Mouse (Mus musculus): Measurements from ENCODE around the gene Iqschfp. TPM values are rescaled to one million over a fixed set of nuclear protein-coding genes. Genes with fewer than 3 reads are reported as not detected.

Iqschfp gene
- total RNA-seq, 2 experiments from 2014 or later, result 15.2 to 17.4 TPM

DNA sequence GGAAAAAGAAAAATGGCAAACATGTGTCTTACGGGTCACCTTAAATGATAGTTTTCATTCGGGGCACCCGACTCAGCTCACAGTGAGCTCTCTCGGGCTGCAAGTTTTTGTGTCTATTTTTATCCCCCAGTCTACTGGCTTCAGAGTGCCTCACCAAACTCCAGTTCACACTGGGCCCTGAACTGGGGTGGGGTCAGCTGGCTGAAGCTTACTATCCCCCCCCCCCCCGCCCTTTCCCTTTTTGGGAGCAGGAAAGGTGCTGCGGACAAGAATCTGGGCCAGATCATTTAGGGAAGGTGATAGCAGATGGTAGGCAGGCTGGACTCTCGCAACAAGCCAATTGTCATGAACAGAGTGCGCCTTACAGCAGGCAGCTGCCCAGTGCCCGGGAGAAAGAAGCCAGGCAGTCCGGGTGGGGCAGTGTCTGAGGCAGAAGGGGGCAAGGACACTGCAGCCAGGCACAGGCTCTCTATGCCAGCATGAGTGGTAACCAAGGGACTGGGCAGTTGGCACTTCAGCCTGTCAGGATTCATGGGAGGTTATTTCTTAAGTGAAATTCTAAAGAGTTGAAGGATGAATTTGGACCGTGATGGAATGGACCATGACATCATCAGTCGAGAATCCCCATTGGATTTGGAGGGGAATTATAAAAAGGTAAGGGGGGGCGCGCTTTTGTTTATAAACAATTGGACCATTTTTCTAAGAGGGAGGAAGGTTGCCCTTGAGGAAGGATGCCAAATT lies 691.9 kb downstream of the Iqschfp start:
- peak; percentile 72 for DNase-seq
- intact Hi-C loops (cut with DNase I), result no loop called here

DNA sequence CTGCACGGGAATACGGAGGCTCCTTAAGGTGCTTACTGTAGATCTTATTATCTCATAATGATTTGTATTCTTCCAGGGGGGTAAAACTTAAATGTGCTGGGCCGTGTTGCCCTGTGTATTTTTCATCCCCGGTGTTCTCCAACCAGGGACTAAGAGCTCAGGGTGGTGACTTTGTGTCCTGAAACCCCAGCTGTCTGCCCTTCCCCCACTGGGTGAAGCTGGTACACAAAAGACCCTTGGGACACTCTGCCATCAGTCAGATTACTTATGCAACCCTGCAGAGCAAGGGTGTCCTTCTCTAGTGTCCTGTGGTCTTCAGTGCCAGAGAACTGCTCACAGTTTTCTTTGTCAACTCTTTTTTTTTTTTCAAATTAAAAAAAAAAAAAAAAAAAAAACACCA lies 693.2 kb downstream of the Iqschfp start:
- intact Hi-C loops (cut with DNase I), result no loop called here
- no peak for DNase-seq

DNA sequence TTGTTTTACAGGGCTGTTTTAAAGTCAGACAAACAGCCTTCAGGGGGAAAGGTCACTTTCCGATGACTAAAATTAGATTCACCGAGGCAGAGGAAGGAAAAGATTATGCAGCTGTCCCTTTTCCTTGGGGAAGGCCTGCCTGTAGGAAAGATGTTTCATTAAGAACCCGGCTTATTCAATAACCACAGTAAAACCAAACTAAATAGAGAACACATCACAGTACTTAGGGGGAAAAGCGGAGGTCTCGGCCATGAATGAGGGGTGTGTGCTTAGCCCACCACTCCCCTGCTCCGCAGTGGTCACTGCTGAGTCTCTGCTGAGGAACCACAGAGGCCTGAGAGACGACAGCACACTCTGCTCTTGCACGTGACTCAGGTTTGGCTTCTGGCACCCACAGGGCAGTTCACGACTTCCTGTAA lies 694.6 kb downstream of the Iqschfp start:
- intact Hi-C loops (cut with DNase I), result no loop called here
- DNase-seq, result no peak

DNA sequence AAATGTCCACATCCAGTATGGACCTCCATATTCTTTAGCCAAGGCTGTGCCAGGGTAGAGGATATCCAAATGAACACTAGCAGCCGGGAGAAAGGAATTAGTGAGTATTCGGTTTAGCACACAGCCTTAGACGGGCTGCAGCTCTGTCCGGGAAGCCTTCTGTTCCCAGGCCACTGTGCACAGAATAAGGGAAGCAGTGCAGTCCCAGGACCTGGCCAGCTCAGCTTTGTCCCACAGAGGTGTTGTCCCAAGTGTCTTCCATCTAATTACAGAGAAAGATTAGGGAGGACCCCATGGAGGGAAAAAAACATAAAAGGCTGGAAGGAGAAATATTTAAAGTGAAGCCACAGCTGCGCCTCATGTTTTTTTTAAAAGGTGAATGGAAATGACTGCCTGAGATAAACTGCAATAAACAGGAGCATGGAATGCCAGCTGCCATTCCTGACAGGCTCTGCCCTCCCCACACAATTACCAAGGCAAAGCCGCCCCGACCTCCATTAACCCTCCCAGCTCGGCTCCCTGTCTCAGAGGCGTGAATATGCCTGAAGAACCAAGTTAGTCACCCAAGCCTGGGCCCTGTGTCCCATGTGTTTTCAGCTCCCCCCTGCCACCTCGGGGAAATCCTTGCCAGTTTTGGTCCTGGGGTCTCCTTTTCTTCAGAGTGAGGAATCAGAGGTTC lies 695.7 kb downstream of the Iqschfp start:
- intact Hi-C loops (cut with DNase I), result no loop called here
- no peak for DNase-seq

DNA sequence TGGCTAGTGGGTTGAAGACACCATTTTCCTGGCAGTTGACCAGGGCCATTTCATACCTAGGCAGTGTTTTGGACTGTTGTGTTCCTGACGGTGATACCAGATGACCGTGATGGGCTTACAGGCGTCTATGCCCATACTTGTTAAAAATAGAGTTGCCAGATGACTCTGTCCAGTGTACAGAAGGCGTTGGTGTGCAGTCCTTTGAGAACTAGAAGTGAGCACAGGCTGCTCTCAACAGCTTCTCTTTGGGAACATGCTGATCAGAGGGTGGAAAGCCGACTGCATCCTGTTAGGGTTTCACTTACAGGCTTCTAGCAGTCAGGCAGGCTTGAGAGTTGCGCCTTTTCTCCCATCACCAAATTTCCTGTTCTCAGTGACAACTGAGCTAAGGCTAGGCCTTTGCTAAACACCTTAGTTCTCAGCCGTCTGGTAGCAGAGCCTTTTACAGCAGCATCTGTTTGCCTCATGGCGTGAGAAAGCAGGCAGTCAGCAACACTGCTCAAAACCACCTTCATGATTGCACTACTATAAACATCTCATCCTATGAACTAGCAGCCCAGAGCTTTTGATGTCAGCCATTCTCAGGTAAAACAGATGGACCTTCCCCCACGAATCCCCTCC lies 697.3 kb downstream of the Iqschfp start:
- DNase-seq, result no peak
- intact Hi-C loops (cut with DNase I), result no loop called here

DNA sequence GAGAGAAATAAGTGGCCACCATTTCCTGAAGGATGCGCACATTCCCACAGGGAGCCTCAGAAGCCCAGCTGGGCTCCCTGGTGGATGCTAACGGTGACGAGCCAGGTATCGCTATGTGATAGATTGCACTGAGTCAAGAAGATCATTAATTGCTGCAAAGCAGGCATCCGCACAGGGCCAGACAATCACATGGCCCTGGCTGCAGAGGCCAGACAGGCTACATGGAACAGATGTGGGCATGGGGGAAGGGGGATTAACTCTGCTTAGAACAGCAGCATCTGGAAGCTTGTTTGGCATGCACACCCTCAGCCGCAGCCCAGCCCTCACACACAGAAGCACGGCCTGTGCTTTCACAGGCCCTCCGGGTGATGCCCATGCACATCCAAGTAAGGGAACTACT lies 698.4 kb downstream of the Iqschfp start:
- intact Hi-C loops (cut with DNase I), result no loop called here
- no peak for DNase-seq

DNA sequence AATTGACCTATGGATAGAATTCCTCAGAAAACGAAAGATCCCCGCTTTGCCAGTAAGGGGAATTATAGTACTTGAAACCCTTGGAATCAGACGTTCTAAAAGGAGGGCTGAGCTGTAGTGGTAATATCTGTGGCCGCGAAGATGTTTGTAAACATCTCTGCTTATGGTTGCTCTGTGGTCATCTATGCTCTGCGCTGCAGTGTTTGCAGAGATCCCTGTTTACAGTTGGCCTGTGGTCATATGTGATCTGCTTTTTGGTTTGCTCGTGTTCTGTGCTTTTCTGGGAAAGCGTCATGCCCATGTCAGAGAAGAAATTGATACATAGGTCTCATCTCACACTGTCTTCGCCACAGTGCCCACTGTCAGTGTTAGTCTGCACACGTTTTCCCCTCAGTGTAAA lies 700.5 kb downstream of the Iqschfp start:
- intact Hi-C loops (cut with DNase I), result no loop called here
- no peak for DNase-seq

DNA sequence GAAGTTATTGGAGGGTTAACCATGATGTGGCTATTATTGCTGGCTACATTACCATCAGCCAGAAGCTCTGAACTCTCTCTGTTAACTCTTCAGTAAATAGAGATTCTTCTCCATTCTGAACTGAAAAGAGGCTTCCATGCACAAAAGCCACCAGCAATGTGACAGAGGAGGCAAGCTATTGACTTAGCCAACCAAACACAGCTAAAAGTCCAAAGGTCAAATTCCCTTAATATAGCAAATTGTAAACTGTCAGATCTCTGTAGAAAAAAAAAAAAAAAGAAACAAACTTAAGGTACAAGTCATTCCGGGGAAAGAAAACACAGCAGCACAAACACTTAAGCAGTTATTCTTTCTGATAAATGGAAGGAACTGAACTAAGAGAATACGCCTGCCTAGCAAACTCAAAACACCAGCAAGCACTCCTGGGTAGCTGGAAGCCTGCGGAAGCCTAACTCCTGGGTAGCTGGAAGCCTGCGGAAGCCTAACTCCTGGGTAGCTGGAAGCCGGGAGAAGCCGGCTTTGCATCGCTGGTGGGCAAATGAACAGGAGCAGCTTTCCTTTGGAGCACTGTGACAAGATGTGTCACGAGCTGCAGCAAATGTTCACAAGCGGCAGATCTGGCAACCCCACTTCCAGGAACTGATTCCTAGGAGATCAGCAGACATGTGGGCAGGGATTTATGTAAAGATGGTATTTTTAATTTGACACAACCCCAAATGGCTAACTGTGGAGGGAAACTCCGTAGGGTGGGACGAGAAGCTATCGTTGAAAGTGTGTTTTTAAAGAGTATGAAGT lies 701.2 kb downstream of the Iqschfp start:
- no peak for DNase-seq
- intact Hi-C loops (cut with DNase I), result no loop called here

DNA sequence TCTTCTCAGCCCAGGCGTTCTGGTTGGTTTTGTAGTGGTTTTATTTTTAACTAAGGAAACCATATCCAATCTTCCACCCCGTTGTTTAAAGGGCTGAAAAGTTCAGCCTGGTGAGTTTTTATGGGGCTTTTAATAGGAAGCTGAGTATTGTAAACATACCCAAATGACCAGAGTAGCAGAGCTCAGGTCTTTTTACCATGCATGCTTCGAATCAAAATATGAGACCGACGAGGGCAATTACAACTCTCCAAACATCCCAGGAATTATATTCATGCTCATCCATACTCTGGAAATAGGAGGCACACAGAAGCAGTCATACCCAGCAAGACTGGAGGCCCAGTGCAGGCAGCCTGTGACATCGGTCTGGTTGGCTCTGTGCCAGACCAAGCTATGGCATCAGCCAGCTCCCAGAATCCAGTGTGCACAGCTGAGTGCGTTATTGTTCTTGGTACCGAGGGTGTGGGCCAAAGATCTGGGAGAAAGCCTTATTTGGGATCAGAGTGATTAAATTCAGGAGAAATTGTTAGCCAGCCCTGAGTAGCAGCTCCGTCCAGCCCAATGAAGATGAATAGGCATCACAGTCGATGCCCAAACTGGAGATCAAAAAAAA lies 703.4 kb downstream of the Iqschfp start:
- intact Hi-C loops (cut with DNase I), result no loop called here

DNA sequence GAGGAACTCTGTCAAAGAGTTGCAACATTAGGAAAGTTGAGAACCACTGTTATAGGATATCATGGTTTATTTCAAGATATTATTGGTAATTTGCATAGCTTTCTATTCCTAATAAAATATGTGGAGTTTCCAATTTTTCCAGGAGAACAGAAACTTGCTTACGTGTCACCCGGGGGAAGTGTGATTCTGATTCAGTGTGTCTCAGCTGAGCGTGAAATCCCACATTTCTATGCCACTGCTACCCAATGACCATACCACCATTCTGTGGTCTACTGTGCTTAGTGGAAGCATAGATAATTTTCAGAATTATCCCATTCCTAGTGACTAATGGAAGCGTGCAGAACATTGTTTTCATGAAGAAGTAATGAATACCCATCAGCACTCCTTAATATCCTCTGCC lies 704.9 kb downstream of the Iqschfp start:
- no peak for DNase-seq
- intact Hi-C loops (cut with DNase I), result no loop called here

More for the DNA sequence above, 703.4 kb downstream of the Iqschfp start:
- DNase-seq, result no peak

DNA sequence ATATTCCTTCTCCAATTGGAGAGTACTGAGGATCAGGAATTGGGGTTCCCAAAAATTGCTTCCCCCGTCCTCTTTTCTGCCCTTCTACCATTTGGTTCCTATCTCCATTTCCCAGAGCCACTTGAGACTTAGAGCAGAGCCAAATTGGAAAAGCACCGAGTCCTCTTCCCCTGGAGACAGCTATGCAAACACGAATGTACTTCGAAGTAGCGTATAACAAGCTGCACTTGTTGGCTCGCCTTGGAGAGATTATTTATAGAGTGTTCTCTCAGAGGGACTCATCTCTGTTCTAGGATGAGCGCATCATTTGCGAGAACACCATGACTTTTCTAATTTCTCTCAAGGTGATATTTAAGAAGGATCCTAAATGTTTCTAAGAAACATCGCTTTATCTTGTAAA lies 710.9 kb downstream of the Iqschfp start:
- DNase-seq, result no peak
- intact Hi-C loops (cut with DNase I), result no loop called here

DNA sequence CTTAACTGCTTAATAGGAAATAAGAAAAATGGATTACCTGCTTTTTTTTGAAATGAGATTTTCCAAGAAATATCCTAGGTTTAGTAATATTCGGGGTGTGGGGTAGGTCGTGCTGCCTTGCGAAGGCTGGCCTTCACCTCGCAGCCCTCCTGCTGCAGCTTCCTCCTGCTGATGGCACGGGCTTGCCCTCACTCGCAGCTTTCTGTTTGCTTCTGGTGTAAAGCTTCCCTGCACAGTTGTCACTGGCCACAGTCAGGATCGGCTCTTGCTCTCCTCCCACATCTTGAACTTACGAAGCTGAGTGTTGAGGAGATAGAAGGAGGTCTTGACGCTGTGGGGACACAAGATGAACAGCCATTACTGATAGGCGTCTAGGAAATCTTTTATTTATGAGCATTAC lies 712.4 kb downstream of the Iqschfp start:
- DNase-seq, result no peak
- intact Hi-C loops (cut with DNase I), result no loop called here

DNA sequence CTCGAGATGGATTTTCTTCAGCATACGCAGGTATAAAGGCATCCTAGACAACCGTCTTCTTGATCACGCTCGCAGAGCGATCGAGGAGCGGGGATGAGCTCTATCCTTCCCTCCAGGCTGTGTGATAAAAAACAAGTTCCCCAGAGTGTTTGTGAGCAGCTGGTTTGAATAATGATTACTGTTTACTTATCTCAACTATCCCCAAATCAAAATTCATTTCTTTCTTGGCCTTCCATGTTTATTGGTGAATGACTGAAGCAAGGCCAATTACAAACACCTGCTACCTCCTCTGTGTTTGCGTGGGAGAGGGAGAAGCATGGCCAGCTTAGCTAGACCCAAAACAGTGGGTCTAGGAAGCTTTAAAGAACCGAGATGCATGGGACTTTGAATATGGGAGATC lies 712.9 kb downstream of the Iqschfp start:
- intact Hi-C loops (cut with DNase I), result no loop called here
- DNase-seq, result no peak

DNA sequence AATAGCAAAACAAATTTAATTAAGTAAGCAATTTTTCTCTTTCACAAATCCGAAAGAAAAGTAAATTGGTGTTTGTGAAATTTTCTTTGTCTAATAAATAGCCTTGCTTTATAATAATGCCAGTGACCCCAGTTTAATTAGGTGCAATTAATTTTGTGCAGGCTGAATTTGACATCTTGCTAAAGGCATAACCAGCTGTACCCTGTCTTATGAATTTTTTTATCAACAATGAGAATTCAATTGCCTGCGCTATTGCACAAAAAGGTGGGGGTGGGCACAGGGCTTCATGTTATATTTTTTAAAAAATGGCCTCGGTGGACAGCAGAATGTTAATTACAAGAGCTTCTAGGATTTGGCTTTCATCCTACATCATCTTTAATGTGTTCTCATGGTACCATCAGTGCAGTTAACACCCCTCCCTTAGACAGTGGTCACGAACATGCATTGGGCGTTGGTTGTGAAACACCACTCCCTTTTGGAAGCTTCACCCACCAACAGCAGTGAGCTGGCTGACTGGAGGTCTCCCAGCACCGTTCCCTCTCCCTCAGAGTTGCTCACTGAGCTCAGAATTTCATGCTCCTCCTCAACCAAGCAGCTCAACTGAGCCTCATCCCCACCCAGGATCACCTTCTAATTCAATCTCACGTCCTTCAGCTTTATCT lies 714.0 kb downstream of the Iqschfp start:
- no peak for DNase-seq
- intact Hi-C loops (cut with DNase I), result no loop called here

DNA sequence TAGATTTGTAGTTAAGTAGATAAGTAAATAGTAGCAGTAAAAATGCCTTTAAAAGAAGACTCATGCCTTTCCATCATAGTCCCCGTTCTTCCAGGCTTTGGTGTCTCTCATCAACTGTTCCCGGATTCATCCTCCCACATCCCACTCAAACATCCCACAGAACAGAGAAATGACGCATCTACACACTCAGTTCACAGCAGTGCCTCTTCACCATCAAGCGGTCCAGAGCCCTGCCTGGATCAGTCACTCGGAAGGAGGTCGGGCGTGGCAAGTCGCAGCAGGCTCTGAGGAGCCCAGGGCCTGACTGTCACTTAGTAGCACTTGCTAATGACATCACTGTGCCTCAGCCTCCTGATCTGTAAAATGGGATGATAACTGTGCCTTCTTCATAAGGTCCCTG lies 714.7 kb downstream of the Iqschfp start:
- DNase-seq, result no peak
- intact Hi-C loops (cut with DNase I), result no loop called here

DNA sequence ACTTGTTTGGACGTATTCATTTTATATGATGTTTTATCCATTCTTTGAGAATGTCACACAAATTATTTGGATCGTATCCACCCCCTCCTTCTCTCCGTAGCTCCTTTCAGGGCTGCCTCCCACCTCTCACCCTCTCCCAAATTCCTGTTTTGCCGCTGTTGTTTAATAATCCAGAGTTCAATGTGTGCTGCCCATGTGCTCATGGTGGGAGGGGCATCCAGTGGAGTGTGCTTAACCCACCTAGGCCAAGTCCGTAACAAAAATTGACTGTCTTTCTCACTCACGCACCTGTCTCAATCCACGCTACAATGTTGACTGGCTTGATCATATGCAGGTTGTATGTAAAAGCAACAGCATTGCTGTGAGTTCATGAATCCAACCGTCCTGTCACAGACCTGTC lies 715.3 kb downstream of the Iqschfp start:
- intact Hi-C loops (cut with DNase I), result no loop called here
- DNase-seq, result no peak

DNA sequence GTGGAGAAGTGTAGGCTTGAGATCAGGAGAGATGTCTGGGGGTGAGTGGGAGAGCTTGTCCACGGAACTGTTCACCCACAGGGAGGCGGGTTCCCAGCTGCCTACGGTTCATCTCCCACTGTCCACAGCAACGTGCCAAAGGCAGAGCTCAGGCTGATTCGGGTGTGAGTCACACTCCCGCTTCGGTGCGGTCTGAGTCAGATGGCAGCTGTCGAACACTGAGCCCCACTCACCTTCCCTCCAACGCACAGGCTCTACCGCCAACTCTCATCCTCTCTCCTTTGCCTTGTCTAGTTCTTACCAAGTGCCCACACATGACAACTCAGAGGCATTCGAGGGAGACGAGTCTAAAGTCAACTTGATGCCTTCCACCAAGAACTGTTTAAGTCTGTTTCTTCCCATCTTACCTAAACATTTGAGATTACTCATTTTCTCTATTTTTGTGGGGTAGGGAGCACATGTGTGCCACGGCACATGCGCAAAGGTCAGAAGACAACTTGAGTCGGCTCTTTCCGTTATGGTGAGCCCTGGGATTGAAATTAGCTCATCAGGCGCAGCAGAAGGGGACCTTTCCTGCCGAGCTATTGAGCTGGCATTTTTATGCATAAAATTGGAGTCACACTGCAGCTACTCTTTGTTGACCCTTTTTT lies 716.9 kb downstream of the Iqschfp start:
- intact Hi-C loops (cut with DNase I), result no loop called here
- DNase-seq, result no peak

DNA sequence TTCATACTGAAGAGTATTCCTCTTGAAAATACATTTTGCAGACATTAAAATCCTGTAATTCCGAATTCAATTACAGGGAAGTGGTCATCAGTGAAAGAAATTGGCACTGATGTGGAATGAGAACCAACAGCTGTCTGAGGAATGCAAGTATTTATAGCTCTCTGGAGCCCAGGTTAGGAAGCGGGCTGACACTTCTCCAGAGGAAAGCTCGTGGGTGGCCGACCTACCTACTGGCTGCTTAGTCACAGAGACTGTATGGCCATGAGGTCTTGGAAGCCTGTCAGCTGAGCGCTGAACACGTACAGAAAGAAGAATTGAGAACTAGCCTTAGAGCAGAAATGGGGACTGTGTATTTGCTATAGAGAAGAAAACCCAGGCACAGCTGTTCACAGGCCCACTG lies 718.0 kb downstream of the Iqschfp start:
- intact Hi-C loops (cut with DNase I), result loop anchor here (10.0 kb wide), 1 partner anchor 105 kb away; no protein-coding TSS in a partner anchor
- DNase-seq, result no peak

DNA sequence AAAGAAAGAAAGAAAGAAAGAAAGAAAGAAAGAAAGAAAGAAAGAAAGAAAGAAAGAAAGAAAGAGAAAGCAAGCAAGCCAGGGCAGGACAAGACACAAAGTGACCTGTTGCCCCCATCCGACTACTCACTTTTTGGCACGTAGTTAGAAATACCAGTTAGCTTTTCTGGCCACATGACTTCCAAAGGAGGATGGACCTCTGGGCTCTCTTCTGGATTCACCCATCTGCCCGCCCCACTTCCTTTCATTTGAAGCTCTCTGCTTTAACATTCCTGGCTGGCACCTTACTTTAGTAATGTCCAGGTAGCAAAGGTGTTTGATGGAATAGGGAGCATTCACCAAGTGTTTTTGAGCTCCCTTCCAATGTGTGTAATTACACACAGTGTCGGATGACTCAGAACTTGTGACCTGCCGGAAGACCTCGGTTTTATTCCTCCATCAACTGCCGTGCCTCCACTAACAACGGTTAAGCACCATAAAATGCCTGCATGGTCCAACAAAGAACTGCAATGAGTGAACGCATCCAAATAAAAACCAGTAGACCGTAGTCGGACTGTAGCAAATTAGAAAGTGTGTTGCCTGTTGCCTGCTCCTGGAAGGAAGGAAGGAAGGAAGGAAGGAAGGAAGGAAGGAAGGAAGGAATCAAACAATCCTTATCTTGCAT lies 718.7 kb downstream of the Iqschfp start:
- intact Hi-C loops (cut with DNase I), result loop anchor here (10.0 kb wide), 1 partner anchor 104 kb away; no protein-coding TSS in a partner anchor
- DNase-seq, result no peak
